Mouse (Mus musculus): ENCODE measurements around the gene Dlgap4. TPM values are rescaled to one million over a fixed set of nuclear protein-coding genes. Genes with fewer than 3 reads are reported as not detected.
A peak's percentile ranks its signal among the peaks of the same experiment; 100 is the strongest.

Dlgap4 gene
- total and polyA plus RNA-seq, 2 experiments from 2014 or later: 166 to 173 TPM

DNA sequence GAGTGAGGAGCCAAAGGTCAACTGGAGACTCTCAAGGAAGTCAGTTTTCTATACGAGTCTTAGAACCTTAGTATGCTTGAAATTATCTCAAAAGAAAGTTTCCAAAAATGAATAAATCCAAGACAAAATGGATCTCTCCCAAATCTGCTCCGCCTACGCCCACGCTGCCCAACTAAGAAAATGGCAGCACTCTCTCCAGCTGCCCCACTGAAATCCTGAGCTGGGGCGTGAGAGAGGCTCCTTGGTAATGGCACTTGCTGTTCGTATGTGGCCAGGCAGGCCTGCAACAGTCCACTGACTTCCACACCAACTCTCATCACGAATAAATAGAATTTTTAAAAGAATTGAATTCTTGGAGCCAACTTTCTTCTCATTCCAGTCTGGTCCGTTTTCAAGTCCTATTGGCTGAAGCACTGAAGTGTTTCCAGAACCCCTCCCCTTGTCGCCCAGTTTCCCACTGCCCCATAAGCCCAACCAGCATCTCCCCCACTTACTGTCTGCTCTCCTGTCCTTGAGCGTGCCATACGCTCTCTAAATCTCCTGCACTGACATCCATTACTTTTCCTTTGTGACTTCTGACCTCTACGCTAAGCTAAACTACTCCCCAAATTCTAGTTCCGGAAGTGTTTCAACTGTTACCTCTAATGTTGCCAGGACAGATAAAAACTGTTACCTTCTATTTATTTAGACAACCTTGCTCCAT is 160.7 kb downstream of the Dlgap4 start:
- Histone ChIP-seq H3K27me3 (ENCODE audit: insufficient read depth, low read length) (no peaks in the 10 kb centered on the region), H3K4me3 (ENCODE audit: low read length) (no peak overlapping the region), H3K9me3 (ENCODE audit: low read length) (no peaks in the 10 kb centered on the region), H3K4me2 (ENCODE audit: low read depth, low read length) (peak overlapping the region; percentile 61), H3K9ac (replicated peaks; ENCODE audit: low read length) (0 out of 2 replicates have a peak overlapping the region, but pooled peaks have one; percentile 40), H3K36me3 (ENCODE audit: insufficient read depth, low read length) (no peaks in the 10 kb centered on the region), H3K4me1 (ENCODE audit: insufficient read depth, low read length) (0 out of 2 replicates have a peak, but pooled peaks cover 6% of the 10 kb centered on the region), H3K27ac (peak overlapping the region; percentile 8; the same call in 1 of the 2 replicates)
- no peak for ATAC-seq
- no peak for TF ChIP-seq CTCF (IDR thresholded peaks at IDR 0.05; ENCODE audit: low read depth)
- WGBS: 69% methylated on average over 13 of the region's 13 CpGs
- DNase-seq (ENCODE audit: low spot score): no peak

DNA sequence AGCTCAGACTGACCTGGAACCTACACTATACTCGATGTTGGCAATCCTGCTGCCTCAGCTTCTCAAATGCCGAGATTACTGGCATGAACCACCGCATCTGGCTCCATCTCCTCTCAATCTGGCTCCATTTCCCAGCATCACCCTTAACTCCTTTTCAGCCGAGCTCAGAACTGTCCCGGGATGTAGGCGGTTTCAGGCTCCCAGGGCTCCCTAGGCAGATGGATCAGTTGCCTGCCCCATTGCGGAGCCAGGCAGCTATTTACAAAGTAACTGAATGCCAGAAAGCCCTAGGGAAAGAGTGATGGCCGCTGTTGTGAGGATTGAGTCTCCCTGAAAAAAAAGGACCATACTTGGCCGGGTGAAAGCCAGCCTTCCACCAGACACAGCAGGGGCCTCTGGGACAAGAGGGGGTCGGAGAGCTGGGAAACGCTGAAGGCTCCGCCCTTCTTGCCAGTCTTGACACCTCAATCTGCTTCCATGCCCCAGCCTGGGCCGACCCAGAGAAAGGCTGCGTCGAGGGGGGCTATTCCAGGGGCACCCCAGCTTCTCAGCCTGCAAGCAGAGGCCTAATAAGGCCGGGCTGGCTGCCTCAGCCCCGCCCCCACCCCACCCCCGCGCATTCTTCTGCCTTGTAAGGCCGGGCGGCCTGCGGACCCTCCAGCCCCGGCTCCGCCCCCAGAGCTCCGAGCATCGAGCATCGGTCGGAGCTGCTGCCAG is 161.4 kb downstream of the Dlgap4 start, which contains the start of gene Myl9:
Gene Myl9 (plus strand): TSS at position 683 of the 717 bp plus-strand sequence.
- Histone ChIP-seq H3K27ac (peak within 1 kb of the TSS; percentile 8; the same call in 1 of the 2 replicates), H3K36me3 (ENCODE audit: insufficient read depth, low read length) (no peaks in the 10 kb centered on the region), H3K9ac (replicated peaks; ENCODE audit: low read length) (peak within 1 kb of the TSS; percentile 40), H3K4me1 (ENCODE audit: insufficient read depth, low read length) (0 out of 2 replicates have a peak, but pooled peaks cover 6% of the 10 kb centered on the region), H3K4me2 (ENCODE audit: low read depth, low read length) (peak within 1 kb of the TSS; percentile 61), H3K9me3 (ENCODE audit: low read length) (no peaks in the 10 kb centered on the region), H3K4me3 (ENCODE audit: low read length) (peak within 1 kb of the TSS; percentile 29), H3K27me3 (ENCODE audit: insufficient read depth, low read length) (no peaks in the 10 kb centered on the region)
- ATAC-seq (peak; percentile 82), DNase-seq (ENCODE audit: low spot score) (peak; percentile 70)
- TF ChIP-seq CTCF (IDR thresholded peaks at IDR 0.05; ENCODE audit: low read depth): no peak
- WGBS: 4% methylated on average over 26 of the region's 28 CpGs

GRCm38 (mm10) chr2:156775455-156776435 is 162.2 kb downstream of the Dlgap4 start:
- Histone ChIP-seq H3K27me3 (ENCODE audit: insufficient read depth, low read length) (no peaks in the 10 kb centered on the region), H3K4me2 (ENCODE audit: low read depth, low read length) (peak overlapping the region; percentile 61), H3K4me3 (ENCODE audit: low read length) (peak overlapping the region; percentile 29), H3K27ac (no peak overlapping the region), H3K9ac (replicated peaks; ENCODE audit: low read length) (no peak overlapping the region; the same call in 1 of the 2 replicates), H3K4me1 (ENCODE audit: insufficient read depth, low read length) (0 out of 2 replicates have a peak, but pooled peaks cover 6% of the 10 kb centered on the region), H3K36me3 (ENCODE audit: insufficient read depth, low read length) (no peaks in the 10 kb centered on the region), H3K9me3 (ENCODE audit: low read length) (no peaks in the 10 kb centered on the region)
- TF ChIP-seq CTCF (IDR thresholded peaks at IDR 0.05; ENCODE audit: low read depth): no peak
- DNase-seq (ENCODE audit: low spot score): no peak
- ATAC-seq: no peak
- 31% methylated on average over 17 of the region's 17 CpGs for WGBS

DNA sequence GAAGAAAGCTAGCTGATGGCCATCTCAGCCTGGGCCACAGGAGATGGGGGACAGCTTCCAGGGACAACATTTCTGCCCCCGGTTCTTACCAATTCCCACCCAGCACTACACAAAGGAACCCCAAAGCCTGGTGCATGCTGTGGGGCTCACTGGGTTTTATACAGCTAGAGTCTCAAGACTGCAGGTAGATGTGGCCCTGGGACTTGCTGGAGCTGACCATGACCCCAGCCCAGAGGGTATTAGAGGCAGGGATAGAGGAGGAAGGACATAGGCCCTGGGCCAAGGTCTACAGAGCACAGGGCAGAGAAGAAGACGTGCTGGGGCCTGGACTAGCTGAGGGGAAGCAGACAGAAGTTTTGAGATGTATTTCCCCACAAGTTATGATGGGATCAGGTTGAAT is 163.4 kb downstream of the Dlgap4 start:
- no peaks in the 10 kb centered on the region for H3K9me3 ChIP-seq (ENCODE audit: low read length)
- H3K4me1 ChIP-seq (ENCODE audit: insufficient read depth, low read length): 0 out of 2 replicates have a peak, but pooled peaks cover 6% of the 10 kb centered on the region
- no peak for TF ChIP-seq CTCF (IDR thresholded peaks at IDR 0.05; ENCODE audit: low read depth)
- no peaks in the 10 kb centered on the region for H3K36me3 ChIP-seq (ENCODE audit: insufficient read depth, low read length)
- H3K9ac ChIP-seq (replicated peaks; ENCODE audit: low read length): no peak overlapping the region
- H3K4me3 ChIP-seq (ENCODE audit: low read length): no peak overlapping the region
- no peaks in the 10 kb centered on the region for H3K27me3 ChIP-seq (ENCODE audit: insufficient read depth, low read length)
- ATAC-seq: no peak
- WGBS: 81% methylated on average over 2 of the region's 2 CpGs
- no peak overlapping the region for H3K27ac ChIP-seq
- H3K4me2 ChIP-seq (ENCODE audit: low read depth, low read length): no peak overlapping the region
- DNase-seq (ENCODE audit: low spot score): no peak

- Histone ChIP-seq H3K4me3 (ENCODE audit: low read length) (no peak overlapping the region), H3K9ac (replicated peaks; ENCODE audit: low read length) (no peak overlapping the region), H3K9me3 (ENCODE audit: low read length) (no peaks in the 10 kb centered on the region), H3K4me2 (ENCODE audit: low read depth, low read length) (no peak overlapping the region), H3K27ac (no peak overlapping the region), H3K4me1 (ENCODE audit: insufficient read depth, low read length) (0 out of 2 replicates have a peak, but pooled peaks cover 6% of the 10 kb centered on the region), H3K36me3 (ENCODE audit: insufficient read depth, low read length) (no peaks in the 10 kb centered on the region), H3K27me3 (ENCODE audit: insufficient read depth, low read length) (no peaks in the 10 kb centered on the region)
- WGBS: 55% methylated on average over 7 of the region's 7 CpGs
- no peak for TF ChIP-seq CTCF (IDR thresholded peaks at IDR 0.05; ENCODE audit: low read depth)
- no peak for ATAC-seq
- no peak for DNase-seq (ENCODE audit: low spot score)
Observed at GRCm38 (mm10) chr2:156777326-156778004, 164.0 kb downstream of the Dlgap4 start.
